Mouse (Mus musculus): ENCODE measurements around the gene Klra6. TPM values are rescaled to one million over a fixed set of nuclear protein-coding genes. Genes with fewer than 3 reads are reported as not detected.
"Not testable (repeated sequence)": the region's sequence is repeated elsewhere in the genome, so short reads cannot be mapped to it uniquely, and the experiment has no call there.

Klra6 gene
- polyA plus RNA-seq (2015; fragmentation: Nextera tagmentation; extraction: Ambion mirVana), result not detected in 2 replicates

GRCm38 (mm10) chr6:130026854-130027253 lies at the start of gene Klra6:
TSS of gene Klra6 (minus strand) at chr6:130026954.
- no peak for ATAC-seq (ENCODE audit: insufficient number of reproducible peaks, insufficient read depth, low FRiP score, low TSS enrichment, low read depth)
- WGBS, result 74% methylated on average over 4 of the region's 4 CpGs
- no peaks in the 10 kb centered on the region; the same call in 1 of the 2 replicates for H3K9me3 ChIP-seq
- H3K27me3 ChIP-seq, result no peaks in the 10 kb centered on the region
- H3K4me3 ChIP-seq, result no peak within 1 kb of the TSS
- no peaks in the 10 kb centered on the region for H3K4me1 ChIP-seq
- H3K4me2 ChIP-seq, result no peak within 1 kb of the TSS
- H3K27ac ChIP-seq, result no peak within 1 kb of the TSS
- H3K9ac ChIP-seq, result no peak within 1 kb of the TSS
- no peaks in the 10 kb centered on the region for H3K36me3 ChIP-seq

- H3K36me3 ChIP-seq; H3K27ac ChIP-seq; H3K4me3 ChIP-seq; H3K4me1 ChIP-seq; H3K9ac ChIP-seq; H3K9me3 ChIP-seq; H3K4me2 ChIP-seq; H3K27me3 ChIP-seq; ATAC-seq (ENCODE audit: insufficient number of reproducible peaks, insufficient read depth, low FRiP score, low TSS enrichment, low read depth): not testable (repeated sequence)
- 69% methylated on average over 1 of the region's 1 CpGs for WGBS
Observed at GRCm38 (mm10) chr6:130067171-130067570, 40.4 kb upstream of the Klra6 start, which contains the start of gene Klra4. TSS of gene Klra4 (minus strand) at chr6:130067271.

GRCm38 (mm10) chr6:130065196-130065595 lies 38.4 kb upstream of the Klra6 start:
- Histone ChIP-seq H3K27ac (no peak overlapping the region), H3K4me2 (no peak overlapping the region), H3K4me1 (no peaks in the 10 kb centered on the region), H3K9ac (no peak overlapping the region), H3K4me3 (no peak overlapping the region), H3K27me3 (no peaks in the 10 kb centered on the region), H3K36me3 (no peaks in the 10 kb centered on the region), H3K9me3 (0 out of 2 replicates have a peak, but pooled peaks cover 1% of the 10 kb centered on the region)
- no peak for ATAC-seq (ENCODE audit: insufficient number of reproducible peaks, insufficient read depth, low FRiP score, low TSS enrichment, low read depth)
- 72% methylated on average over 5 of the region's 5 CpGs for WGBS

GRCm38 (mm10) chr6:130035146-130035545 lies 8.4 kb upstream of the Klra6 start:
- 50% methylated on average over 4 of the region's 4 CpGs for WGBS

GRCm38 (mm10) chr6:130031493-130032089 lies 4.8 kb upstream of the Klra6 start:
- ATAC-seq (ENCODE audit: insufficient number of reproducible peaks, insufficient read depth, low FRiP score, low TSS enrichment, low read depth); H3K9me3 ChIP-seq; H3K4me2 ChIP-seq; H3K4me1 ChIP-seq; H3K4me3 ChIP-seq; H3K27ac ChIP-seq; H3K9ac ChIP-seq; H3K27me3 ChIP-seq; H3K36me3 ChIP-seq: not testable (repeated sequence)

More at GRCm38 (mm10) chr6:130035146-130035545, 8.4 kb upstream of the Klra6 start:
- not testable (repeated sequence) for H3K36me3 ChIP-seq; H3K9me3 ChIP-seq; H3K4me2 ChIP-seq; H3K9ac ChIP-seq; ATAC-seq (ENCODE audit: insufficient number of reproducible peaks, insufficient read depth, low FRiP score, low TSS enrichment, low read depth); H3K27me3 ChIP-seq; H3K4me3 ChIP-seq; H3K27ac ChIP-seq; H3K4me1 ChIP-seq

Other genes with a start within 250 kb of the Klra6 start
- gene Gm156, start 242.7 kb downstream of the Klra6 start, polyA plus RNA-seq (2015; fragmentation: Nextera tagmentation; extraction: Ambion mirVana), result not detected in 2 replicates
- not detected in 2 replicates for gene Gm17631, start 164.3 kb downstream of the Klra6 start, polyA plus RNA-seq (2015; fragmentation: Nextera tagmentation; extraction: Ambion mirVana)
- gene Klra17, start 150.3 kb downstream of the Klra6 start, polyA plus RNA-seq (2015; fragmentation: Nextera tagmentation; extraction: Ambion mirVana), result not detected in 2 replicates
- gene Klra5, start 109.3 kb downstream of the Klra6 start, polyA plus RNA-seq (2015; fragmentation: Nextera tagmentation; extraction: Ambion mirVana), result not detected in 2 replicates
- not detected in 2 replicates for gene Klra4, start 40.3 kb upstream of the Klra6 start, polyA plus RNA-seq (2015; fragmentation: Nextera tagmentation; extraction: Ambion mirVana)
- not detected in 2 replicates for gene Klra8, start 102.9 kb upstream of the Klra6 start, polyA plus RNA-seq (2015; fragmentation: Nextera tagmentation; extraction: Ambion mirVana)
- not detected in 2 replicates for gene Klra9, start 166.2 kb upstream of the Klra6 start, polyA plus RNA-seq (2015; fragmentation: Nextera tagmentation; extraction: Ambion mirVana)
- gene Klra7, start 206.4 kb upstream of the Klra6 start, polyA plus RNA-seq (2015; fragmentation: Nextera tagmentation; extraction: Ambion mirVana), result not detected in 2 replicates